Mouse (Mus musculus) embryonic facial prominence, embryonic 10.5 days (tissue): ENCODE results near the gene Jtb. TPM values are rescaled to one million over a fixed set of nuclear protein-coding genes. Genes with fewer than 3 reads are reported as not detected.

Source experiments
- DNase-seq: peaks from one replicate; pipeline ENCODE4 v3.0.0-alpha.2; 2017; ENCODE audit warnings: low spot score
- H3K27ac ChIP-seq: fragments of 300-500 bp; sonication (generic); replicated peaks from 2 replicates; pipeline ENCODE4 v1.5.1; 2016; ENCODE audit warnings: mild to moderate bottlenecking
- H3K27me3 ChIP-seq: fragments of 300-500 bp; sonication (generic); replicated peaks from 2 replicates; pipeline ENCODE4 v1.6.1; 2016; ENCODE audit warnings: low read depth, mild to moderate bottlenecking; ENCODE audit not compliant: poor library complexity, severe bottlenecking
- H3K36me3 ChIP-seq: fragments of 300-500 bp; sonication (generic); replicated peaks from 2 replicates; pipeline ENCODE4 v1.6.1; 2016; ENCODE audit warnings: mild to moderate bottlenecking, moderate library complexity
- H3K4me1 ChIP-seq: fragments of 300-500 bp; sonication (generic); 2 replicates; pipeline ENCODE4 v1.6.1; 2016
- H3K4me3 ChIP-seq: fragments of 300-500 bp; sonication (generic); 2 replicates; pipeline ENCODE4 v1.5.1; 2016; ENCODE audit warnings: mild to moderate bottlenecking, moderate library complexity
- H3K9me3 ChIP-seq: fragments of 300-500 bp; sonication (generic); 2 replicates; pipeline ENCODE4 v1.6.1; 2016; ENCODE audit warnings: mild to moderate bottlenecking
- WGBS: fragments of 180-500 bp; shearing (Covaris S2); methylation state at CpG from one replicate; pipeline ENCODE4 v1.1.7; 2016; 5-methylcytosine and 5-hydroxymethylcytosine counted together
- polyA plus RNA-seq: library from polyadenylated mRNA; unstranded; fragments of >200 nt; fragmentation: Nextera tagmentation; extraction: Ambion mirVana; gene quantifications from 2 replicates; pipeline ENCODE4 v1.2.1, GENCODE M21; 2016

Gene Jtb
- polyA plus RNA-seq, 1 experiment from 2014 or later: 81.4 TPM

DNA sequence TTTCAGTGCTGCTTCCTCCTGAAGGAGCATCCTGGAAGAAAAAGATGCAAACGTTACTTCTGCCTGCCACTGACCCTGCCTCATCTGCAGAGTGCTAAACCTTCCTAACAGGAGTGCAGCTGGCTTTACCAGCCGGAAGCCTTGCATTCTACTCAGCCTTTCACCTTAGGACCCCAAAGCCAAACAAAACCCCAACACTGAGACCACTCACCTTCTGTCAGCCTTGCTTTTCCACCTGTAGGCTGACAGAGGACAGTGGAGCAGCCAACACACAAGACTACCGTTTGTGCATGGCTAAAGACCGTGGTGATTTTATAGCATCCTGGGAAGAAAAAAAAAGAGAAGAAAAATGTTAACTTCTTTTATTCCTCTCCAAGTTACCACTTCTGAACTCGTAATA is 18.7 kb upstream of the Jtb start:
- no peak for DNase-seq
- peaks cover 50% of the 10 kb centered on the region for H3K36me3 ChIP-seq
- H3K27me3 ChIP-seq: no peaks in the 10 kb centered on the region
- peak overlapping the region; percentile 98 for H3K27ac ChIP-seq
- H3K4me3 ChIP-seq: peak overlapping the region; percentile 94
- WGBS: 16% methylated on average over 5 of the region's 5 CpGs
- no peaks in the 10 kb centered on the region for H3K9me3 ChIP-seq
- H3K4me1 ChIP-seq: peaks cover 24% of the 10 kb centered on the region

DNA sequence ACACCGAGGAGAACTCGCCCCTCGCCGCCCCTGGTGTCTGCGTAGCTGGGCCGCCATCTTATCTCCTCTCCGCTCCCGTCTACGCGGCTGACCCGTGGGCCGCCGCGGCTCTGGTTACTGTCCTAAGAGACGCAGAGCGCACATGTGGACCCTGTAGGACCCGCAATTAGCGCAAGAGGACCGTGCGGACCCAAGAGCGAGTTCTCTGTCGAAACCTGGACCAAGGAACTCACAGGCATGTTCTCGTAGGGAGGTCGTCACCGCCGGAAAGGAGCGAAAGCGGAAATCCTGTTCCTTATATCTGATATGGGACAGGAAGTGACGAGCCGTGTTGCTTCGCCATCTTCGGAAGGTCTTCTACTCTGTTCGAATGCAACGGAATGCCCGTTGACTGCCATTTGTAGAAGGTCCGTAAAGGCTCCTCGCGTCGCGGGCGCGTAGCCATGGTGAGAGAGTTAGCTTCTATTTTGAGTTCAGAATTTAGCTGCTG is 18.0 kb upstream of the Jtb start, which contains the start of the genes Rps27 and Rab13:
TSS of gene Rps27 (minus strand) at position 275 of the 490 bp plus-strand sequence.
TSS of gene Rab13 (plus strand) at position 319 of the 490 bp plus-strand sequence.
- DNase-seq: peak; percentile 90
- H3K36me3 ChIP-seq: peaks cover 43% of the 10 kb centered on the region
- peak within 1 kb of the TSS; percentile 94 for H3K4me3 ChIP-seq
- H3K27ac ChIP-seq: peak within 1 kb of the TSS; percentile 98
- no peaks in the 10 kb centered on the region for H3K27me3 ChIP-seq
- peaks cover 24% of the 10 kb centered on the region for H3K4me1 ChIP-seq
- under 1% methylated on average over 42 of the region's 42 CpGs for WGBS
- H3K9me3 ChIP-seq: no peaks in the 10 kb centered on the region

DNA sequence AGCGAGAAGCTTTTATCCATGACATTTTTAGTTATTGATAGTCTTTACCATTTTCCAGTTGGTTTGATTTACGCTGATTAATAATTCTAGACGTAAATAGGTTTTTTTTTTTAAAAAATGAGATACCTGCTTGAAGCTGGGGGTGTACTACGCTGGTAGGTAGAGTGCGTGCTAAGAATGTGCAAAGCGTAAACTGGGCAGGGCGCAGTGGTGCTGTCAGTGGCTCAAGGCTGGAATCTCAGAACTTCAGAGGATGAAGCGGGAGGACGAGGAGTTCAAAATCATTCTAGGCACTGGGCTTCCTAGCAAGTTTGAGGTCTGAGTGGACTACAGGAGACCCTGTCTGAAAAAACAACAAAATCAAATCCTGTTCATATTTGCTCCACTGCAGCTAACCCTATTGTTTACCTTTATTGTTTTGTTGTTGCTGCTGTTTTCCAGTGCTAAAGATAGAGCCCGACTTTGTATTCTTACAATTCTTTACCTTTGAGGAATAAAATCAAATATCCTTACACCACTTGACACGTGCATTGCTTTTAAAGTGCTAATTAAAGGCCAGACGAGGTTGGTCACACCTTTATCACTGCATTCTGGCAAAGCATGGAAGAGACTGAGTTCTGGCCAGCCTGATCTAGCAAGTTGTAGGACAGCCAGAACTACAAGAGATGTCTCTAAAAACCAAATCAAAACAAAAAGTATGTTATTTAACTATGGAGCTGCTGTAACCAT is 17.3 kb upstream of the Jtb start:
- DNase-seq: peak; percentile 25

DNA sequence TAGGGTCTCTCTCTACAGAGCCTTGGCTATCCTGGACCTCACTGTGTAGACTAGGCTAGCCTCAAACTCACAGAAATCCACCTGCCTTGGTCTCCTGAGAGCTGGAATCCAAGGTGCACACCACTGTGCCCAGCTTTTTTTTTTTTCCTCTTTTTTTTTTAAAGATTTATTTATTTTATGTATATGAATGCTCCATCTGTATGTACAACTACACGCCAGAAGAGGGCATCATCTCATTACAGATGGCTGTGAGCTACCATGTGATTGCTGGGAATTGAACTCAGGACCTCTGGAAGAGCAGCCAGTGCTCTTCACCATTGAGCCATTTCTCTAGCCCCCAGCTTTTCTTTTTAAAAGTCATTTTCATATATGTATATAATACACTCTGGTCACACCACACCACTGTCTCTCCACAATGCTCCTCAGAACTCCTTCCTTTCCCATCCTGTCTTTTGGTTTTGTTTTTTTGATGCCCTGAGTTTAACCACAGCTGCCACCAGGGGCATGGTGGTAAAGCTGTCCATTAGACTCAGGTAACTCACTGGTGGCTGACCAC is 15.5 kb upstream of the Jtb start:
- Histone ChIP-seq H3K27ac (no peak overlapping the region), H3K4me1 (peaks cover 36% of the 10 kb centered on the region), H3K9me3 (no peaks in the 10 kb centered on the region), H3K36me3 (peaks cover 18% of the 10 kb centered on the region), H3K27me3 (no peaks in the 10 kb centered on the region), H3K4me3 (no peak overlapping the region)
- 30% methylated on average over 1 of the region's 1 CpGs for WGBS
- no peak for DNase-seq

More for the DNA sequence above, 17.3 kb upstream of the Jtb start:
- 15% methylated on average over 12 of the region's 12 CpGs for WGBS
- Histone ChIP-seq H3K27ac (peak overlapping the region; percentile 98), H3K4me3 (peak overlapping the region; percentile 94), H3K27me3 (no peaks in the 10 kb centered on the region), H3K4me1 (peaks cover 24% of the 10 kb centered on the region), H3K9me3 (no peaks in the 10 kb centered on the region), H3K36me3 (peaks cover 36% of the 10 kb centered on the region)

DNA sequence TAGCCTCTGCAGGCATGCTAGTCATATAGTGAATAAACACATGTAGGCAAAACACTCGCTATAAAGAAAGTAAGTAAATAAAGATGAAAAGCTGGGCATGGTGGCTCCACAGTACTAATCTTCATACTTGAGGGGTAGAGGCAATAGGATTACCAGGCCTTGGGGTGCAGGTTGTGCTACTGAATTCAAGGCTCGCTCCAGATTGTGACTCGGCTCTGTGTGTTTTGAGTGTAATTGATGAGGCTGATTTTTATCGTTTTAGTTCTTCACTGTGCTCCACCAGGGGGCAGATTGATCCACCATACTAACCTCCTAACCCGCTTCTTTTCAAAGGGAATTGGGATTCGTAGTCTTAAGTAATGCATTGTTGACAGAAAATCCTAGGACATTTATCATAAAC is 11.3 kb upstream of the Jtb start:
- Histone ChIP-seq H3K9me3 (0 out of 2 replicates have a peak, but pooled peaks cover 2% of the 10 kb centered on the region), H3K36me3 (peaks cover 20% of the 10 kb centered on the region), H3K27me3 (no peaks in the 10 kb centered on the region), H3K27ac (peak overlapping the region; percentile 87), H3K4me1 (peaks cover 29% of the 10 kb centered on the region), H3K4me3 (peak overlapping the region; percentile 71)
- WGBS: 16% methylated on average over 6 of the region's 6 CpGs
- peak; percentile 62 for DNase-seq

DNA sequence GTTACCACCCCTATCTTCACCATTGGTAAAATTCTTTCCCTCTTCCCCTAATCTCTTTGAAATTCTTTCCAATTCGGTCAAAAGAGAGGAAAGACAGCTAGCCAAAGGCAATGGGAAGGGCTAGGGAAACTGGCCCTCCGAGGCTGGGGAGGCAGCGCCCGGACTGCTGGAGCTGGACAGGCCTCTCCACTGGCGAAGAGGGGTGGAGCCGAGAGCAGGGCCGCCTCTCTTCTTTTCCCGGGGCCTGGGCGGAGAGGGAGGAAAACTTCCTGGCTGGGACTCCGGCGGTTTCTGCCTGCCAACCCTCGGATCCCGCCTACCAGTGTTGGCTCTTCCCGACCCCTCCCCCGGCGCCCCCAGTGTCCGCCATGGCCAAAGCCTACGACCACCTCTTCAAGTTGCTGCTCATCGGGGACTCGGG is 10.9 kb upstream of the Jtb start:
- DNase-seq: peak; percentile 85
- WGBS: under 1% methylated on average over 20 of the region's 20 CpGs
- Histone ChIP-seq H3K27me3 (no peaks in the 10 kb centered on the region), H3K9me3 (0 out of 2 replicates have a peak, but pooled peaks cover 2% of the 10 kb centered on the region), H3K4me3 (peak overlapping the region; percentile 71), H3K36me3 (peaks cover 25% of the 10 kb centered on the region), H3K4me1 (peaks cover 29% of the 10 kb centered on the region), H3K27ac (peak overlapping the region; percentile 87)

DNA sequence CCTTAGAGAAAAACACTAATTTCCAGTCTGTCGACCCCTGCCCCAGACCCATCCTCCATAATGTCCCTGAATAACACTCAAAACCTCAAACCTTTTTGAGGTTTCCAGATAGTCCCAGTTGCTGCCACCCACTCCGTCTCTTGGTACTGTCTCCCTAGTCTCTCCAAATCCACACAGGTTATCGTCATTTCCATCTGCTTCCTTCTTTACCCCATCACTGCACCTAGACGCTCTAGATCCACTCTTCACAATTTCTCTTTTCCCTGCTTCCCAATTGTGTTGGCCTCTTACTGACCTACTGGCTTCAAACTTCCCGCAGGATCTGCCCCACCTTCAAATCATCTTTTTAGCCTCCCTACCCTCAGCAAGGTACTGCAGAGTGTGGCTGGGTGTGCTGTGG is 10.3 kb upstream of the Jtb start:
- Histone ChIP-seq H3K27ac (peak overlapping the region; percentile 87), H3K4me3 (peak overlapping the region; percentile 71), H3K9me3 (0 out of 2 replicates have a peak, but pooled peaks cover 2% of the 10 kb centered on the region), H3K4me1 (peaks cover 29% of the 10 kb centered on the region), H3K27me3 (no peaks in the 10 kb centered on the region), H3K36me3 (peaks cover 30% of the 10 kb centered on the region)
- 21% methylated on average over 5 of the region's 5 CpGs for WGBS
- DNase-seq: no peak

DNA sequence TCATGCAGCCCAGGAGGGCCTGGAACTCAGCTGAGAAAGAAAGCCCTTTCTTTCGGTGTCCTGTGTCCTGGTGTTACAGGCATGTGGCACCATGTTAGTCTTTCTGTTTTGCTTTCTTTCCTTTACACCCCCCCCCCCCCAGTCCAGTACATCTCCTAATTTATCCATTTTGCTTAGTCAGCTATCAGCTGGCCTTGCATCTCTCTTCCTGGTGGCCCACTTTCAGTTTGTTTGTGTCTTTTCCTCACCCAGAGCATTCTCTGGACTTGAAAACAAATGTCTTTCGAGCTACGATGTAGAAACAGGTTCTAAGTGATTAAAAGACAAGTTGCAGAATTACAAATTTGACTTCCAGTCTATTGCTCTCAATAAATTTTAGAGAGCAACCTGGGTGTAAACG is 8.9 kb upstream of the Jtb start:
- H3K27me3 ChIP-seq: no peaks in the 10 kb centered on the region
- 0 out of 2 replicates have a peak, but pooled peaks cover 2% of the 10 kb centered on the region for H3K9me3 ChIP-seq
- H3K27ac ChIP-seq: no peak overlapping the region
- DNase-seq: no peak
- H3K36me3 ChIP-seq: peaks cover 33% of the 10 kb centered on the region
- WGBS: 88% methylated on average over 4 of the region's 4 CpGs
- H3K4me1 ChIP-seq: peaks cover 29% of the 10 kb centered on the region
- no peak overlapping the region for H3K4me3 ChIP-seq

DNA sequence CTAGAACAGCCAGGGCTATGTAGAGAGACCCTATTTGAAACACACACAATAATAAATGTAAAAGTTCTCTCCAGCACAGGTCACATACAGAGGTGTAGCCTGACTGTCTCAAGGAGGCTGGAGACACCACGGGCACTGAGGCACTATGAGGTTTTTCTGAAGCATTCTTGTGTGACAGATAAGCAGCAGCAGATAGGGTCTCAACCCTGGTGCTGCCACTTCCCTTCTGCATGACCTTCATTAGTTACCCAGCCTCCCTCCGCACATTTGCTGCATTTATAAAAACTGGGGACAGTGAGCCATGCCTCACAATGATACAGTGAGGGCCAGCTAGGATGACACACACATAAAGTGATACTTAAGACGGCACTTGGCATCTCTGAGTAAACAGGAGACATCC is 8.5 kb upstream of the Jtb start:
- 82% methylated on average over 3 of the region's 3 CpGs for WGBS
- H3K27ac ChIP-seq: no peak overlapping the region

DNA sequence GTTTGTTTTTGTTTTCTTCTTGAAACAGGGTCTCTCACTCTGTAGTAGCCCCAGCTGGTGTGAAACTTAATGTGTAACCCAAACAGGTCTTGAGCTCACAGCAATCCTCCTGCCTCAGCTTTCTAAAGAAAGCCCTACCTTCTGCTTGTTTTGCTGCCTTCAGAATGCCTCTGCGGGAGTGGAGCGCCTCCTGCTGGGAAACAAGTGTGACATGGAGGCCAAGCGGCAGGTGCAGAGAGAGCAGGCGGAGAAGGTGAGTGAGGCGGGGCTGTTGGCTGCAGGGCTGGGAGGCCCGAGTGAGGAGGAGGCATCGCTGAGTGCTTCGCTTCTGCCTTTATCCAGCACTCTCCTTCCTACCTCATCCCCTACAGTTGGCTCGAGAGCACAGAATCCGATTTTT is 7.1 kb upstream of the Jtb start:
- Histone ChIP-seq H3K4me1 (peaks cover 29% of the 10 kb centered on the region), H3K27ac (no peak overlapping the region), H3K4me3 (no peak overlapping the region), H3K36me3 (peaks cover 33% of the 10 kb centered on the region), H3K9me3 (0 out of 2 replicates have a peak, but pooled peaks cover 2% of the 10 kb centered on the region), H3K27me3 (no peaks in the 10 kb centered on the region)
- no peak for DNase-seq
- 76% methylated on average over 10 of the region's 10 CpGs for WGBS

More for the DNA sequence above, 8.5 kb upstream of the Jtb start:
- no peak for DNase-seq
- H3K4me3 ChIP-seq: no peak overlapping the region
- H3K36me3 ChIP-seq: peaks cover 33% of the 10 kb centered on the region
- H3K9me3 ChIP-seq: 0 out of 2 replicates have a peak, but pooled peaks cover 2% of the 10 kb centered on the region
- no peaks in the 10 kb centered on the region for H3K27me3 ChIP-seq
- peaks cover 29% of the 10 kb centered on the region for H3K4me1 ChIP-seq

DNA sequence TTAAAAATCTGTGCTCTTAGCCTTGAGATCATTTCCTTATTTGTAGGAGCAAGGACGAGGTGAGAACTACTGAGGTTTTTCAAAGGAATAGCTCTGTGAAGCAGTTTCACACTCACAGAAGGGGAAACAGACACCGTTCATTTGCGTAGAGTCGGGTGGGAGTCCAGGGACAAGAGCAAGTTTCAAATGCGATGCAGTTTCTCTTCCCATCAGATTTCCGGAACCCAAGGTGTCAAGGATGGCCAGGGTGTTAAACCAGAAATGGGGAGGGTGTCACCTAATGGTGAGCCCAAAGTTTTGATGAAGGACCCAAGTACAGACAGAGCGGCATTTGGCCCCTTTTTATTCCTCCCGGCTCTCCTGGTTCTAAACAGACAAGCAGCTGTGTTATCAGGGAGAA is 322 bp upstream of the Jtb start:
- Histone ChIP-seq H3K36me3 (peaks cover 34% of the 10 kb centered on the region), H3K9me3 (no peaks in the 10 kb centered on the region), H3K27ac (peak overlapping the region; percentile 89), H3K4me1 (peaks cover 16% of the 10 kb centered on the region), H3K27me3 (no peaks in the 10 kb centered on the region), H3K4me3 (peak overlapping the region; percentile 88)
- DNase-seq: no peak
- WGBS: 17% methylated on average over 8 of the region's 8 CpGs

DNA sequence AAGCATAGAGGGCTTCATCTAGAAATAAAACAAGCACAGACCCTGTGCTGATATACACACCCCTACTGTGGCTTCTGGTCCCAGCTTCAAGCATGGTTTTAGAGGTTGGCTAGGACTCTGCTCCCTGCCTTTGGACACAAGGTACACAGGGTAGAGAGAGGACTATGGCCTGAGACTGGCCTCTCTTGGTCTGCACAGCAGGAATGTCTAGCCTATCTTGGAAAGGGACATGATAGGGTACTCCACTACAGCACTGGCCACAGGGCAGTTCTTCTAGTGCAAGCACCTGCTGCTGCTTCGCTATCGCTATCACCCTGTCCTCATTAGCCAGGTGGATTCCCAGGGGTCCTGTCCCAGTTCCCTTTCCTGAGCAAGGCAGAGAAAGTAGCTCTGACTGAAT is 9.9 kb downstream of the Jtb start:
- DNase-seq: no peak

More for the DNA sequence above, 9.9 kb downstream of the Jtb start:
- Histone ChIP-seq H3K4me3 (no peak overlapping the region), H3K4me1 (peaks cover 18% of the 10 kb centered on the region), H3K27ac (no peak overlapping the region), H3K9me3 (no peaks in the 10 kb centered on the region), H3K27me3 (peaks cover 7% of the 10 kb centered on the region; the same call in 1 of the 2 replicates), H3K36me3 (peaks cover 9% of the 10 kb centered on the region)
- 90% methylated on average over 2 of the region's 2 CpGs for WGBS
